Mouse (Mus musculus): ENCODE data around the gene Tapbp. TPM values are rescaled to one million over a fixed set of nuclear protein-coding genes. Genes with fewer than 3 reads are reported as not detected.
A peak's percentile ranks its signal among the peaks of the same experiment; 100 is the strongest.
"Not testable (repeated sequence)": the region's sequence is repeated elsewhere in the genome, so short reads cannot be mapped to it uniquely, and the experiment has no call there.

Tapbp gene
- polyA plus RNA-seq, 1 experiment from 2014 or later = 26.6 TPM

- peaks cover 61% of the 10 kb centered on the region for H3K36me3 ChIP-seq
Observed at GRCm38 (mm10) chr17:33940206-33940805, 24.6 kb downstream of the Tapbp start, which contains the start of the genes Pfdn6 and Wdr46. Pfdn6 (minus strand) TSS chr17:33940343. Wdr46 (plus strand) TSS chr17:33940660.

DNA sequence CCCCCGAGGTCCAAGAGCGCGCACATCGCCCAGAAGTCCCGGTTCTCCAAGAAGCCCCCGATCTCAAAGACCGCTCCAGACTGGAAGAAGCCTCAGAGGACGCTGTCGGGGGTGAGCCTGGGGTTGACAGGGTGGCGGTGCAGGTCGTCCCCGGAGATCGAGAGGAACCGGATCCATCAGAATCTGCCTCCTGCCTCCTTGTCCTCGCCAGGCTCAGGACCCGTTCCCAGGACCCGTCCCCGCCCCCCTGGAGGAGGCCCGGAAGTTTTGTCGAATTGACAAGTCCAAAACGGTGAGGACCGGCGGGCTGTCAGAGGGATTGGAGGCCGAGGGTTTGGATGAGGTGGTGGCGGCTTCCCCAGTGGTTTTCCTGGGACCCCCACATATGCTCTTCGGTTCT is 25.3 kb downstream of the Tapbp start:
- Histone ChIP-seq H3K27ac (no peak overlapping the region), H3K9me3 (no peaks in the 10 kb centered on the region), H3K4me2 (peak overlapping the region; percentile 96), H3K4me3 (peak overlapping the region; percentile 89), H3K27me3 (no peaks in the 10 kb centered on the region), H3K9ac (peak overlapping the region; percentile 87), H3K36me3 (peaks cover 61% of the 10 kb centered on the region), H3K4me1 (peaks cover 23% of the 10 kb centered on the region)
- ATAC-seq (ENCODE audit: insufficient number of reproducible peaks, insufficient read depth, low FRiP score, low TSS enrichment, low read depth) = no peak
- WGBS = under 1% methylated on average over 26 of the region's 26 CpGs

More at GRCm38 (mm10) chr17:33940206-33940805, 24.6 kb downstream of the Tapbp start, which contains the start of the genes Pfdn6 and Wdr46:
- Histone ChIP-seq H3K27ac (peak within 1 kb of the TSS; percentile 28; the same call in 1 of the 2 replicates), H3K4me1 (peaks cover 23% of the 10 kb centered on the region), H3K4me3 (peak within 1 kb of the TSS; percentile 89), H3K9me3 (no peaks in the 10 kb centered on the region), H3K9ac (peak within 1 kb of the TSS; percentile 87), H3K27me3 (no peaks in the 10 kb centered on the region), H3K4me2 (peak within 1 kb of the TSS; percentile 96)
- under 1% methylated on average over 36 of the region's 36 CpGs for WGBS
- ATAC-seq (ENCODE audit: insufficient number of reproducible peaks, insufficient read depth, low FRiP score, low TSS enrichment, low read depth) = peak; percentile 80

DNA sequence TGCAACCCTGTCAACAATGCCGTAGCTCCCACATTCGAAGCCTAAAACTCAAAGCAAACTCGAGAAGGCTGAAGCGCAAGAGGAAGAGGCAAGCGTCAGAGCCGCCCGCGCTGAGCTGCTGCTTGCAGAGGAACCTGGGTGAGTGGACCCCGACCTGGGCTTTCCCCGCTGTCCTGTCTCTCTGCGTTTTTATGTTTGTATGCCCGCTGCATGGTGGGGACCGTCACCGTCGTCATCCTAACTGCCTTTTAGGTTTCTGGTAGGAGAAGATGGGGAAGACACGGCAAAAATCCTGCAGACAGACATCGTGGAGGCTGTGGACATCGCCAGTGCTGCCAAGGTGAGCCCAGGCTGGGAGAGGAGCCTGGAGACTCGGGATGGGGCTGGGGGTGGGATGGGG is 25.7 kb downstream of the Tapbp start:
- peak overlapping the region; percentile 89 for H3K4me3 ChIP-seq
- peaks cover 23% of the 10 kb centered on the region for H3K4me1 ChIP-seq
- WGBS = 53% methylated on average over 19 of the region's 19 CpGs
- ATAC-seq (ENCODE audit: insufficient number of reproducible peaks, insufficient read depth, low FRiP score, low TSS enrichment, low read depth) = no peak
- H3K27me3 ChIP-seq = no peaks in the 10 kb centered on the region
- no peak overlapping the region for H3K27ac ChIP-seq
- peak overlapping the region; percentile 96 for H3K4me2 ChIP-seq
- H3K9ac ChIP-seq = peak overlapping the region; percentile 87
- H3K9me3 ChIP-seq = no peaks in the 10 kb centered on the region
- peaks cover 61% of the 10 kb centered on the region for H3K36me3 ChIP-seq

GRCm38 (mm10) chr17:33943454-33943853 is 27.8 kb downstream of the Tapbp start:
- Histone ChIP-seq H3K4me1 (peaks cover 23% of the 10 kb centered on the region), H3K9me3 (no peaks in the 10 kb centered on the region), H3K4me2 (no peak overlapping the region), H3K4me3 (no peak overlapping the region), H3K27me3 (no peaks in the 10 kb centered on the region), H3K9ac (no peak overlapping the region), H3K27ac (no peak overlapping the region), H3K36me3 (peaks cover 63% of the 10 kb centered on the region)
- 93% methylated on average over 15 of the region's 15 CpGs for WGBS
- ATAC-seq (ENCODE audit: insufficient number of reproducible peaks, insufficient read depth, low FRiP score, low TSS enrichment, low read depth) = no peak

DNA sequence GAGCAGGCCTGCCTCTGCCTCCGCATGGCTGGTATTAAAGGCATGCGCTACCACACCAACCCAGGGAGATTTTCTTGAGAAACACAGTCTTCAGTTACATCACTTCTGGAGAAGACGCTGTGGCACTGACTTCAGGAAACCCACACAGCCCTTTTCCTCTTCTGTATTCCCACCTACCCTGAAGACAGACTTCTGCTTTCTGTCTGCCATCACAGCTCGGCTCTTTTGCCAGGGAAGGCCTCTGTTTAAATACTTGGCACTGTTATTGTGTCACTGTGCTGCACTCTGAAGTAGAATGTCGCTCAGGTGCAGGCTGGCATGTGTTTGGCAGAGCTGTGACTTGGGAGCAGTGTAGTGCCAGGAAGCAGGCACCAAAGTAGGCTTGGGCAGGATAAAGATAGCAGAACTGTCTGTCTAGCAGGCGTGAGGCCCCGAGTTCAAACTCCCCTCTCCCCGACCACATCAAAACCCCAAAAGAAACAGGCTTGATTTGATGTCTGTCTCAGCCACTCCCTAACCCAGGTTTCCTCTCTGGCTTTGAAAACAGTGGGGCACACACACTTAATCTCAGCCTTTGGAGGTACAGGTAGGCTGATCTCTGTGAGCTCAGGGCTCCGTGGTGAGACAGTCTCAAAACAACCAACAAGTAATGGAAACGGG is 31.9 kb downstream of the Tapbp start:
- Histone ChIP-seq H3K27ac (no peak overlapping the region), H3K36me3 (peaks cover 78% of the 10 kb centered on the region), H3K4me3 (no peak overlapping the region), H3K27me3 (no peaks in the 10 kb centered on the region), H3K4me1 (peaks cover 33% of the 10 kb centered on the region), H3K9me3 (no peaks in the 10 kb centered on the region), H3K4me2 (no peak overlapping the region), H3K9ac (no peak overlapping the region)
- no peak for ATAC-seq (ENCODE audit: insufficient number of reproducible peaks, insufficient read depth, low FRiP score, low TSS enrichment, low read depth)
- WGBS = 92% methylated on average over 10 of the region's 10 CpGs

DNA sequence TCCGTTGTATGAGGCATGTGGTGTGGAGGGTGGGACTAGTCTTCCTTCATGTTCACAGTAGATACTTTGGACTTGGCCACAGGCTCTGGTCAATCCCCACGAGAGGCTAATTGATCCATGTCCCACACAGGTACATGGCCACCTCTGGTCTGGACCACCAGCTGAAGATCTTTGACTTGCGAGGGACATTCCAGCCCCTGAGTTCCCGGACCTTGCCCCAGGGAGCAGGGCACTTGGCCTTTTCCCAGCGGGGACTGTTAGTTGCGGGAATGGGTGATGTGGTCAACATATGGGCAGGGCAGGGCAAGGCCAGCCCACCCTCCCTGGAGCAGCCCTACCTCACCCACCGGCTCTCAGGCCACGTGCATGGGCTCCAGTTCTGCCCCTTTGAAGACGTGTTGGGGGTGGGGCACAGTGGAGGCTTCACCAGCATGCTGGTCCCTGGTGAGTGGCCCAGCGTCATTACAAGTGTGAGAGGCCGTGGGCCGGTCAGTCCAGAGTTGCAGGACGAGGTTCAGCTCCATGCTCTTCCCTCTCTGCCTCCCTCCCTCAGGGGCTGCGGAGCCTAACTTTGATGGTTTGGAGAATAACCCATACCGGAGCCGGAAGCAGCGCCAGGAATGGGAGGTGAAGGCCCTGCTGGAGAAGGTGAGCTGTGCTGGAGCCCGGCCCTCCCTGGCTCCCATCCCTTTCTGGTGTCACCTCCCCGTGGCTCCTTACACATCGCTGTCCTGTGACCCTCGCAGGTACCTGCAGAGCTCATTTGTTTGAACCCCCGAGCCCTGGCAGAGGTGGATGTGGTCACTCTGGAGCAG is 32.6 kb downstream of the Tapbp start:
- Histone ChIP-seq H3K9ac (no peak overlapping the region), H3K4me3 (no peak overlapping the region), H3K4me2 (no peak overlapping the region), H3K4me1 (peaks cover 40% of the 10 kb centered on the region), H3K27ac (no peak overlapping the region), H3K36me3 (peaks cover 79% of the 10 kb centered on the region), H3K9me3 (no peaks in the 10 kb centered on the region), H3K27me3 (no peaks in the 10 kb centered on the region)
- 87% methylated on average over 22 of the region's 22 CpGs for WGBS
- no peak for ATAC-seq (ENCODE audit: insufficient number of reproducible peaks, insufficient read depth, low FRiP score, low TSS enrichment, low read depth)

GRCm38 (mm10) chr17:33948905-33949537 is 33.3 kb downstream of the Tapbp start:
- Histone ChIP-seq H3K27ac (no peak overlapping the region), H3K36me3 (peaks cover 79% of the 10 kb centered on the region)
- WGBS = 91% methylated on average over 19 of the region's 19 CpGs

DNA sequence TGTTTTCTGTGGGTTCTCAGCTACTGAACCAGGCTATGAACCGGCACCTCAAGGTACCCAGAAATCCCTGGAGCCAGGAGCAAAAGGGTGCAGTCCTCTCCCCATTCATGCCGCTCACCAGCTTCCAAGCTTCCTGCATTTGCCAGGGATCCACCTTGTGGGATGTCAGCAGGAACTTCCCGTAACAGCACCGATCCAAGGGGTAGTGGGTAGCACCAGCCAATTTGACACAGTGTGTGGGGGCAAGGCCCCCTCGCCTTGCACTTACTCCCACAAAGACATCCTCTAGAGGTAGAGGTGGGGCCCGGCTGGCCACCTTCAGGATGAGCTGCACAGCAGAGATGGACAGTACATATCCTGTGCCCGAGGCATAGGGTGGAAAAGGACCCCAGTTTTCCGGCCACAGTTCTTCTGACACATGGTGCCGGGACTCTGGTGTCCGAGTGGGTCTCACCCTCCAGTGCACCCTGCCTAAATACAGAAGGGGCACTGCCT is 34.5 kb downstream of the Tapbp start:
- no peaks in the 10 kb centered on the region for H3K9me3 ChIP-seq
- H3K4me2 ChIP-seq = peak overlapping the region; percentile 98
- WGBS = 68% methylated on average over 10 of the region's 10 CpGs
- ATAC-seq (ENCODE audit: insufficient number of reproducible peaks, insufficient read depth, low FRiP score, low TSS enrichment, low read depth) = no peak
- H3K9ac ChIP-seq = peak overlapping the region; percentile 75
- H3K4me3 ChIP-seq = peak overlapping the region; percentile 52
- peaks cover 72% of the 10 kb centered on the region for H3K36me3 ChIP-seq
- no peaks in the 10 kb centered on the region for H3K27me3 ChIP-seq
- peak overlapping the region; percentile 94 for H3K27ac ChIP-seq
- peaks cover 54% of the 10 kb centered on the region for H3K4me1 ChIP-seq

More at GRCm38 (mm10) chr17:33948905-33949537, 33.3 kb downstream of the Tapbp start:
- no peak for ATAC-seq (ENCODE audit: insufficient number of reproducible peaks, insufficient read depth, low FRiP score, low TSS enrichment, low read depth)
- Histone ChIP-seq H3K9me3 (no peaks in the 10 kb centered on the region), H3K4me3 (no peak overlapping the region), H3K27me3 (no peaks in the 10 kb centered on the region), H3K4me2 (peak overlapping the region; percentile 98; the same call in 1 of the 2 replicates), H3K9ac (no peak overlapping the region; the same call in 1 of the 2 replicates), H3K4me1 (peaks cover 47% of the 10 kb centered on the region)

GRCm38 (mm10) chr17:33951021-33951946 is 35.6 kb downstream of the Tapbp start, which contains the start of gene B3galt4:
B3galt4 (minus strand) TSS chr17:33951488.
- WGBS = under 1% methylated on average over 45 of the region's 45 CpGs
- H3K36me3 ChIP-seq = peaks cover 61% of the 10 kb centered on the region
- no peaks in the 10 kb centered on the region for H3K9me3 ChIP-seq
- H3K27ac ChIP-seq = peak within 1 kb of the TSS; percentile 94
- H3K9ac ChIP-seq = peak within 1 kb of the TSS; percentile 75
- H3K27me3 ChIP-seq = no peaks in the 10 kb centered on the region
- H3K4me2 ChIP-seq = peak within 1 kb of the TSS; percentile 98
- ATAC-seq (ENCODE audit: insufficient number of reproducible peaks, insufficient read depth, low FRiP score, low TSS enrichment, low read depth) = peak; percentile 73
- H3K4me3 ChIP-seq = peak within 1 kb of the TSS; percentile 52
- peaks cover 55% of the 10 kb centered on the region for H3K4me1 ChIP-seq

DNA sequence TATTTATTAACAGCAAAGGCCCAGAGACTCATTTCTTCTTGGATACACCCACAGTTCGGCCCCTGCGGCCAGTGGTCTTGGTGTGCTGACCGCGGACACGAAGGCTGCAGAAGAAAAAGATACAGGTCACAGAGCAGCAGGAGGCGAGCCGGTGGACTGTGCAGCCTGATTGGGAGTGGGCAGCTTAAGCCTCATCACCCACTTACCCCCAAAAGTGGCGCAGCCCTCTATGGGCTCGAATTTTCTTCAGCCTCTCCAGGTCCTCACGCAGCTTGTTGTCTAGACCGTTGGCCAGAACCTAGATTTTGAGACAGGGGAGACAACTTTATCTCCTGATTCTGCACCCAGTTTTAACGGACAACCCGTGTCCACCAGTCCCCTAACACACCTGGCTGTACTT is 36.3 kb downstream of the Tapbp start:
- Histone ChIP-seq H3K36me3 (peaks cover 56% of the 10 kb centered on the region), H3K4me2 (peak overlapping the region; percentile 98), H3K9ac (peak overlapping the region; percentile 75), H3K27ac (peak overlapping the region; percentile 94; the same call in 1 of the 2 replicates), H3K4me3 (peak overlapping the region; percentile 52), H3K4me1 (peaks cover 62% of the 10 kb centered on the region)
- not testable (repeated sequence) for H3K27me3 ChIP-seq; H3K9me3 ChIP-seq; ATAC-seq (ENCODE audit: insufficient number of reproducible peaks, insufficient read depth, low FRiP score, low TSS enrichment, low read depth)
- 79% methylated on average over 13 of the region's 13 CpGs for WGBS

All from embryonic facial prominence, embryonic 13.5 days (tissue).